Mouse (Mus musculus): ENCODE results near the gene Nfix. TPM values are rescaled to one million over a fixed set of nuclear protein-coding genes. Genes with fewer than 3 reads are reported as not detected.
A peak's percentile ranks its signal among the peaks of the same experiment; 100 is the strongest.

Nfix gene
- polyA plus RNA-seq, 1 experiment from 2014 or later, result 16.3 TPM

DNA sequence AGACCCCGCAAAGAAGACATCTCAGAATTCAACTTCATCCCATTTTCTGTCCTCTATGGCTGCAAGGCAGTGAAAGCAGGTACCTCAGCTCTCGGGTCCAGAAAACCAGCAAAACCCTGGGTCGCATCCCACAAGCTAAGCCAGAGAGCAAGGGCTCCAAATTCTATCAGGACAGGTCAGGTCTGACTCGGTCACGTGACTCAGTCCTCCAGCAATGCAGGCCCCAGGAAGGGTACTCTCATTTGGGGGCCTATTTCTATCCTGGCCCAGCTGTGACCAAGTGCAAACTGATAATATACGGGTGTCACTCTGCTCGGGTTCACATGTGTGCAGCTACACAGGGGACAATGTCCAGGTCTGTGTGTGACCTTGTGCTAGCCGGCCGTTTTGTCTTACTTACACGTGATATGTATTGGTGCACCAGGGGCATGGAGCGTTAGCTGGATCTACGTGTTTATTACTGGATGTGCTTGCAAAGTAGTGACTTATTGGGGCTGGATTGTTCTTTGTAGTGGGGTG lies 7.7 kb downstream of the Nfix start:
- 65% methylated on average over 12 of the region's 12 CpGs for WGBS
- peaks cover 53% of the 10 kb centered on the region for H3K27me3 ChIP-seq (ENCODE audit: control insufficient read depth, insufficient read depth, low read length)
- H3K36me3 ChIP-seq (ENCODE audit: control insufficient read depth, insufficient read depth, low read length), result peaks cover 12% of the 10 kb centered on the region
- ATAC-seq (ENCODE audit: insufficient number of reproducible peaks, insufficient read depth, low FRiP score, low read depth), result no peak
- H3K9ac ChIP-seq (ENCODE audit: low read length), result no peak overlapping the region
- H3K4me3 ChIP-seq (ENCODE audit: control insufficient read depth in 1 of 2, insufficient read depth in 1 of 2, low read depth in 1 of 2, low read length in 2 of 2), result no peak overlapping the region
- no peaks in the 10 kb centered on the region for H3K9me3 ChIP-seq (ENCODE audit: control insufficient read depth, low read length)
- H3K27ac ChIP-seq (replicated peaks in 1 of 2; ENCODE audit: control insufficient read depth in 1 of 2, insufficient read depth in 1 of 2, low read depth in 2 of 2, low read length in 2 of 2), result no peak overlapping the region
- no peak overlapping the region for H3K4me2 ChIP-seq (ENCODE audit: low read length)
- peaks cover 28 to 51% of the 10 kb centered on the region in 2 experiments for H3K4me1 ChIP-seq (ENCODE audit: control insufficient read depth in 2 of 2, insufficient read depth in 2 of 2, low read length in 2 of 2)

DNA sequence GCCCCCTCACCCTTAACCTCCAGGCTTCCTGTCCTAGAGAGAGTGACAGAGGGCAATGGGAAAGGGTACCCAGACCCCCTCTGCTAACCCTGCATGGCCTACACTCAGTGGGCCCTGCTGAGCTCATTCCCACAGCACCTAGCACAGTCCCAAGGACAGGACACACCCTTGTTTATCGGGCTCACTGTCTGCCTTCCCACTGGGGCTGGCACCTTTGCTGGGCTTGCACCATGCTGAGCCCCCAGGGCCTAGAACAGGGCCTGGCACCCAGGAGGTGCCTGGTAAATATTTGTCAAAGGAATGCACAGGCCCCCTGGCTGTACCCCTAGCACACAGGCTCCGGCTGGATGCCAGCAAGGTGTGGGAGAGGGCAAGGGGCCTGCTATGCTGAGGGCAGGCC lies 9.6 kb downstream of the Nfix start:
- no peak overlapping the region for H3K4me2 ChIP-seq (ENCODE audit: low read length)
- no peak for ATAC-seq (ENCODE audit: insufficient number of reproducible peaks, insufficient read depth, low FRiP score, low read depth)
- H3K9me3 ChIP-seq (ENCODE audit: control insufficient read depth, low read length), result no peaks in the 10 kb centered on the region

DNA sequence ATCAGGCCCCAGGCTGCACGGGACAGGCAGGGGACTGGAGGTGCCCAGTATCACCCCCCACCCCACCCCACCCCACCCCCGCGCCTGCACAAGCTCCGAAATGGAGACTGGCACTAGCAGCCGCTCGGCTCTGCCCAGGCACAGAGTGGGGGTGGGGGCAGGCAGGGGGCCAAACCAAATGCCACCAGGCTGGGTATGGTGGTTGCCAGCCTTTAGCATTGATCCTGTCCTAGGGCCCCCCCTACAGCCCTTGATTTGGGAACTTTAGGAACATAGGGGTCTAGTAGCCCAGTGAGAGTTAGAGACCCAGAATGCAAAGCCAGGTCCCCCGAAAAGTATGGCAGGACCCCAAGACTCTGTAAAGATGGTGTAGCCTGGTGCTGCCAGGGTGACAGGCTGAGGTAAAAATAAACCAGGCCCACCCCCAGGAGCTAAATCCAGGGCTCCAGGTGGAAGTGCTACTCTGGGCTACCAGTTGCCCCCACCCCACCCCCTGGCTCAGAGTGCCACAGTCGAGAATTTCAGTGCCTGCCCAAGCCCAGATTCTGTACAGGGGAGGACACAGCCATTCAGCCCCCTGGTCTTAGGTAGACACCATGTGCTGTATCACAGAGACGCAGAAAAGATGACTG lies 10.2 kb downstream of the Nfix start:
- no peak overlapping the region for H3K4me3 ChIP-seq (ENCODE audit: control insufficient read depth in 1 of 2, insufficient read depth in 1 of 2, low read depth in 1 of 2, low read length in 2 of 2)
- H3K4me1 ChIP-seq (ENCODE audit: control insufficient read depth in 2 of 2, insufficient read depth in 2 of 2, low read length in 2 of 2), result peaks cover 40 to 75% of the 10 kb centered on the region in 2 experiments
- ATAC-seq (ENCODE audit: insufficient number of reproducible peaks, insufficient read depth, low FRiP score, low read depth), result no peak
- no peak overlapping the region for H3K27ac ChIP-seq (replicated peaks in 1 of 2; ENCODE audit: control insufficient read depth in 1 of 2, insufficient read depth in 1 of 2, low read depth in 2 of 2, low read length in 2 of 2)
- 74% methylated on average over 9 of the region's 9 CpGs for WGBS
- peaks cover 57% of the 10 kb centered on the region for H3K27me3 ChIP-seq (ENCODE audit: control insufficient read depth, insufficient read depth, low read length)
- no peak overlapping the region for H3K9ac ChIP-seq (ENCODE audit: low read length)
- H3K36me3 ChIP-seq (ENCODE audit: control insufficient read depth, insufficient read depth, low read length), result no peaks in the 10 kb centered on the region
- no peak overlapping the region for H3K4me2 ChIP-seq (ENCODE audit: low read length)
- no peaks in the 10 kb centered on the region for H3K9me3 ChIP-seq (ENCODE audit: control insufficient read depth, low read length)

More for the DNA sequence above, 9.6 kb downstream of the Nfix start:
- Histone ChIP-seq H3K27ac (replicated peaks in 1 of 2; ENCODE audit: control insufficient read depth in 1 of 2, insufficient read depth in 1 of 2, low read depth in 2 of 2, low read length in 2 of 2) (no peak overlapping the region), H3K36me3 (ENCODE audit: control insufficient read depth, insufficient read depth, low read length) (no peaks in the 10 kb centered on the region), H3K27me3 (ENCODE audit: control insufficient read depth, insufficient read depth, low read length) (peaks cover 53% of the 10 kb centered on the region), H3K4me3 (ENCODE audit: control insufficient read depth in 1 of 2, insufficient read depth in 1 of 2, low read depth in 1 of 2, low read length in 2 of 2) (no peak overlapping the region), H3K9ac (ENCODE audit: low read length) (no peak overlapping the region), H3K4me1 (ENCODE audit: control insufficient read depth in 2 of 2, insufficient read depth in 2 of 2, low read length in 2 of 2) (peaks cover 38 to 69% of the 10 kb centered on the region in 2 experiments)
- WGBS, result 70% methylated on average over 2 of the region's 2 CpGs

DNA sequence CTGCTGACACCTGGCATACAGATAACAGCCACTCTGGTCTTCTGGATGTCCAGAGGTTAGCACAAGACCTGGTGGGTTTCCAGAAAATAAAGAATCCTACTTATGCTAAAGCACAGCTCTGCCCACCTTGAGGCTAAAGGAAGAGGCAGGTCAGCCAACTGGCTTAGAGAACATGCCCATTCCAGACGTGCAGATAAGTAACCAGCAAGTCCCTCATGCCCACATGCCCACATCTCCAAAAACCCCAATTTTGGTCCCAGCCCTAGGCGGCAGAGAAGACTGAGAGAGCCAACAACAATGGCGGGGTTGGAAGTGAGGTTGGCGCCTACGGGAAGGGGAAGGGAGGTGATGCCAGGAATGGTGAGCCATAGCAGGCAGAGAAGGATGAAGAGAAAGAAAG lies 10.8 kb downstream of the Nfix start:
- Histone ChIP-seq H3K4me1 (ENCODE audit: control insufficient read depth in 2 of 2, insufficient read depth in 2 of 2, low read length in 2 of 2) (peaks cover 46 to 76% of the 10 kb centered on the region in 2 experiments), H3K27me3 (ENCODE audit: control insufficient read depth, insufficient read depth, low read length) (peaks cover 63% of the 10 kb centered on the region), H3K36me3 (ENCODE audit: control insufficient read depth, insufficient read depth, low read length) (no peaks in the 10 kb centered on the region), H3K4me3 (ENCODE audit: control insufficient read depth in 1 of 2, insufficient read depth in 1 of 2, low read depth in 1 of 2, low read length in 2 of 2) (no peak overlapping the region), H3K9ac (ENCODE audit: low read length) (no peak overlapping the region), H3K9me3 (ENCODE audit: control insufficient read depth, low read length) (no peaks in the 10 kb centered on the region), H3K27ac (replicated peaks in 1 of 2; ENCODE audit: control insufficient read depth in 1 of 2, insufficient read depth in 1 of 2, low read depth in 2 of 2, low read length in 2 of 2) (no peak overlapping the region), H3K4me2 (ENCODE audit: low read length) (no peak overlapping the region)
- ATAC-seq (ENCODE audit: insufficient number of reproducible peaks, insufficient read depth, low FRiP score, low read depth), result no peak
- WGBS, result 54% methylated on average over 5 of the region's 5 CpGs

DNA sequence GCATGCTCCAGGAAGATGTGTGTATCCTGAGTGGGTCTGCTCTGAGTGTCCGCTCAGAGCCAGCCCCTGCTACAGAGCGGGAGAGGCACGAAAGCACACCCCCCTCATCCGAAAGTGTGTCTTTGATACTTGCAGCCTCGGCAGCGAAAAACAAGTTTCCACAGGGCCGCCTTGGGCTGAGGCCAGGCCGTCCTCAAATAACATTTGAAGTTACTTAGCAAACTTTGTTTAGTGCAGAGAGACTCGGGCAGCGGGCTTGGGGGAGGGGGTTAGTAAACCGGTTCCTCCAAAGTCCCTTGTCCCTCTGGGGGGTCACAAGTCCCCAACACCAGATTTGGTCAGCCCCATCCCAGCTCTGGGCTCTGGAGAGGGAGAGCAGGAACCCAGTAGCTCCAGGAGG lies 11.2 kb downstream of the Nfix start:
- no peaks in the 10 kb centered on the region for H3K36me3 ChIP-seq (ENCODE audit: control insufficient read depth, insufficient read depth, low read length)
- 35% methylated on average over 11 of the region's 11 CpGs for WGBS
- H3K27ac ChIP-seq (replicated peaks in 1 of 2; ENCODE audit: control insufficient read depth in 1 of 2, insufficient read depth in 1 of 2, low read depth in 2 of 2, low read length in 2 of 2), result no peak overlapping the region; a peak in 1 of 4 replicates
- no peak for ATAC-seq (ENCODE audit: insufficient number of reproducible peaks, insufficient read depth, low FRiP score, low read depth)
- no peaks in the 10 kb centered on the region for H3K9me3 ChIP-seq (ENCODE audit: control insufficient read depth, low read length)
- H3K4me2 ChIP-seq (ENCODE audit: low read length), result no peak overlapping the region
- peaks cover 66% of the 10 kb centered on the region for H3K27me3 ChIP-seq (ENCODE audit: control insufficient read depth, insufficient read depth, low read length)
- H3K4me3 ChIP-seq (ENCODE audit: control insufficient read depth in 1 of 2, insufficient read depth in 1 of 2, low read depth in 1 of 2, low read length in 2 of 2), result no peak overlapping the region
- no peak overlapping the region for H3K9ac ChIP-seq (ENCODE audit: low read length)
- peaks cover 45 to 73% of the 10 kb centered on the region in 2 experiments for H3K4me1 ChIP-seq (ENCODE audit: control insufficient read depth in 2 of 2, insufficient read depth in 2 of 2, low read length in 2 of 2)

DNA sequence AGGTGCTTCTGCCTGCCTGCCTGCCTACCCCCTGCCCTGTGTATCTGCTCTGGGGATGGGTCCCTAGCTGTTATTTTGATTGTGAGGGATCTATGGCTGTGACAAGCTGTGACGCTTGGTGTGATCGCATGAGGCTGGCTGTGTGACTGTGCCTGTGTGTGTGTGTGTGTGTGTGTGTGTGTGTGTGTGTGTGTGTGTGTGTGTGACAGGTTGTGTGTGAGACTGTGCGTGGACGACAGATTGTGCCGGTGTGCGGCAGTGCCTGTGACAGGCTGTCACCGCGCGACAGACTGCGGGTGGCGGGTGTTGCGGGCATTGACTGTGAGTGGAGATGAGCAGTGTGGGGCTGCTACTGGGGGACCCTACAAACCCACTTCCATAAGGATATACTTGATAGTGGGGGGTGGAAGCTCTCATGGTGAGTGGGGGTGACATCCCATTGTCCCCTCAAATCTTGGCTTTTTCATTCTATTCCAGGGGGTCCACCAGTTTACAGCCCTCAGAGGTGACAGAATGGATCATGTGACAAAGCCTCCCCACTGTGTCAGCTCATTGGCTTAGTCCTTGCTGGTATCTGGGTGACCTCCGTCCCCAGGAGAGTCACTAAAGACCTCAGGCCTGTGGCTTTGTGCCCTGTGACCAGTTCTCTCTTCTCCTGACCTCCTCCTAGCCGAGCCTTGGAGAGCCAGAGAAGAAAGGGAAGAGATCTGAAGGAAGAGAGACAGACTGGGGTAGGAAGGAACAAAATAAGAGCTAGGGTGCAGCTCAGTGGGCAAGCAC lies 12.4 kb downstream of the Nfix start:
- no peak overlapping the region for H3K4me3 ChIP-seq (ENCODE audit: control insufficient read depth in 1 of 2, insufficient read depth in 1 of 2, low read depth in 1 of 2, low read length in 2 of 2)
- ATAC-seq (ENCODE audit: insufficient number of reproducible peaks, insufficient read depth, low FRiP score, low read depth), result no peak
- H3K27ac ChIP-seq (replicated peaks in 1 of 2; ENCODE audit: control insufficient read depth in 1 of 2, insufficient read depth in 1 of 2, low read depth in 2 of 2, low read length in 2 of 2), result no peak overlapping the region
- 27% methylated on average over 14 of the region's 14 CpGs for WGBS
- no peak overlapping the region for H3K4me2 ChIP-seq (ENCODE audit: low read length)
- no peaks in the 10 kb centered on the region for H3K36me3 ChIP-seq (ENCODE audit: control insufficient read depth, insufficient read depth, low read length)
- H3K9ac ChIP-seq (ENCODE audit: low read length), result no peak overlapping the region
- H3K9me3 ChIP-seq (ENCODE audit: control insufficient read depth, low read length), result no peaks in the 10 kb centered on the region
- peaks cover 73% of the 10 kb centered on the region for H3K27me3 ChIP-seq (ENCODE audit: control insufficient read depth, insufficient read depth, low read length)
- peaks cover 44 to 66% of the 10 kb centered on the region in 2 experiments for H3K4me1 ChIP-seq (ENCODE audit: control insufficient read depth in 2 of 2, insufficient read depth in 2 of 2, low read length in 2 of 2)

DNA sequence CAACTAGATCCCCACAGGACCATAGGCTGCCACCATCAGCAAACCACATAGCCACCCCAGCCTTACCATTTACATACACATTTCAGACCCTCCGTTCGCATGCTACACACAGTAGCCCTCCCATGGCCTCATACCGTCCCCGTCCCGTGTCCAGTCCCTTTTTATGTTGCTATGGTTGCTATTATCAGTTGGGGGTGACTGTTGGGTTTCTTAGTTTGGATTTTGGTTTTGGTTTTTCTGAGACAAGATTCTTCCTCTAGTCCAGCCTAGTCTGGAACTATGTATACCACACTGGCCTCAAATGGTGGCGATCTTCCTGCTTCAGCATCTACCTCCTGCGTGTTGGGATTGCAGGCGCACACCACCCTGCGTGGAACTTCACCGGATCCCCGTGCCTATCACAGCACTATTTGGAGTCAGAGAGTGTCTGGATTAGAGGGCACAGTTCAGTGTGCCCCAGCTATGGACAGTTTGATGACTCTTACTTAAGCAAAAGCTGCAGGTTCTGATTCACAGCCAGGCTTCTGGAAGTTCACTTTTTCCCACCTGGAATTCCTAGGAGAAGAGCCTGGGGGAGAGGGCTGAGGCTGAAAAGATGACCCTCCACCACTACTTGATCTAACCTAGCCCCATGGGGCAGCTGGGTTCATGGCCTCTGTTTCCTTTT lies 13.2 kb downstream of the Nfix start:
- Histone ChIP-seq H3K4me1 (ENCODE audit: control insufficient read depth in 2 of 2, insufficient read depth in 2 of 2, low read length in 2 of 2) (peaks cover 41 to 61% of the 10 kb centered on the region in 2 experiments), H3K4me3 (ENCODE audit: control insufficient read depth in 1 of 2, insufficient read depth in 1 of 2, low read depth in 1 of 2, low read length in 2 of 2) (peak overlapping the region in 1 of 2 experiments; percentile 18; a peak in 1 of 4 replicates), H3K4me2 (ENCODE audit: low read length) (peak overlapping the region; percentile 50), H3K36me3 (ENCODE audit: control insufficient read depth, insufficient read depth, low read length) (no peaks in the 10 kb centered on the region), H3K9ac (ENCODE audit: low read length) (no peak overlapping the region), H3K27me3 (ENCODE audit: control insufficient read depth, insufficient read depth, low read length) (peaks cover 81% of the 10 kb centered on the region), H3K27ac (replicated peaks in 1 of 2; ENCODE audit: control insufficient read depth in 1 of 2, insufficient read depth in 1 of 2, low read depth in 2 of 2, low read length in 2 of 2) (0 out of 4 replicates have a peak overlapping the region, but pooled peaks of 1 of the 2 experiments have one; percentile 3), H3K9me3 (ENCODE audit: control insufficient read depth, low read length) (no peaks in the 10 kb centered on the region)
- no peak for ATAC-seq (ENCODE audit: insufficient number of reproducible peaks, insufficient read depth, low FRiP score, low read depth)
- 9% methylated on average over 11 of the region's 11 CpGs for WGBS
